10 mouse cellular contexts compared by ENCODE assay signal in genomic region chr7:113609027-113609705, GRCm38 (mm10).
DNase-seq lines count a peak whose midpoint lies in the region; ATAC-seq and TF ChIP-seq lines count a peak whose summit lies in the region.
"Had no signal": no experiment of that assay in that cellular context is flagged by ENCODE, and none has a peak within 500 bp of the region (broad histone marks: within the 10 kb centered on the region; RNA-seq: fewer than 3 reads in every experiment).

No protein-coding gene starts in this region.

- H3K4me3 ChIP-seq in CH12.LX (replicated peaks in 1 of 3; ENCODE audit: low read depth in 2 of 3, low read length in 2 of 3, poor library complexity in 1 of 3), result no peak overlapping the region
- H3K4me3 ChIP-seq in embryonic facial prominence, embryonic 10.5 days, result no peak overlapping the region
- no peak overlapping the region for H3K4me3 ChIP-seq in hindbrain, embryonic 11.5 days (ENCODE audit: low read depth, low read length)
- H3K4me3 ChIP-seq: erythroblast, embryonic 14.5 days; myocyte had no signal

- H3K4me1 ChIP-seq in CH12.LX (ENCODE audit: control insufficient read depth in 1 of 2, insufficient read depth in 2 of 2), result peaks cover 0 to 18% of the 10 kb centered on the region in 2 experiments; a peak in 2 of 4 replicates
- H3K4me1 ChIP-seq in embryonic facial prominence, embryonic 10.5 days, result peaks cover 6% of the 10 kb centered on the region; the same call in 1 of the 2 replicates
- no peaks in the 10 kb centered on the region for H3K4me1 ChIP-seq in hindbrain, embryonic 11.5 days (replicated peaks; ENCODE audit: control insufficient read depth, insufficient read depth, low read length)

- TF ChIP-seq EP300 in CH12.LX (IDR thresholded peaks at IDR 0.05; ENCODE audit: low read length), result peak; percentile 71

- H3K36me3 ChIP-seq in CH12.LX (replicated peaks in 1 of 2; ENCODE audit: control insufficient read depth in 1 of 2, insufficient read depth in 1 of 2, low read length in 1 of 2), result no peaks in the 10 kb centered on the region
- no peaks in the 10 kb centered on the region for H3K36me3 ChIP-seq in embryonic facial prominence, embryonic 10.5 days (replicated peaks)
- H3K36me3 ChIP-seq in hindbrain, embryonic 11.5 days (ENCODE audit: control insufficient read depth, insufficient read depth, low read length), result no peaks in the 10 kb centered on the region

- no peak overlapping the region for H3K9ac ChIP-seq in CH12.LX (ENCODE audit: insufficient read depth, low read depth)
- H3K9ac ChIP-seq in hindbrain, embryonic 11.5 days (ENCODE audit: low read depth, low read length), result no peak overlapping the region

- no peaks in the 10 kb centered on the region for H3K79me2 ChIP-seq in CH12.LX (replicated peaks; ENCODE audit: control insufficient read depth, extremely low read depth, insufficient read depth, poor library complexity, severe bottlenecking)

- TF ChIP-seq CTCF in CH12.LX (conservative IDR thresholded peaks at IDR 0.05 in 1 of 2, IDR thresholded peaks at IDR 0.05 in 1 of 2; ENCODE audit: low read depth in 2 of 2, low read length in 2 of 2), result peak in 1 of 2 experiments; percentile 76; a peak in 3 of 4 replicates

- peak; percentile 69 for TF ChIP-seq RAD21 in CH12.LX (IDR thresholded peaks at IDR 0.05; ENCODE audit: low read depth, low read length)

- dilution Hi-C loops in CH12.LX (cut with MboI; ENCODE audit: extremely low pct_ligation_motif_present, extremely low pct_unique_long_range_greater_than_20kb, low sequenced_read_pairs), result no loop called here

- DNase-seq in CH12.LX (ENCODE audit: extremely low read depth), result peak; percentile 73
- DNase-seq in T-cell, adult 2 months (ENCODE audit: low spot score), result peak; percentile 30
- peak; percentile 54 for DNase-seq in embryonic facial prominence, embryonic 10.5 days (ENCODE audit: low spot score)
- DNase-seq in hindbrain, embryonic 11.5 days (ENCODE audit: low spot score), result peak; percentile 77
- peak; percentile 66 for DNase-seq in layer of hippocampus, adult 9-10 months (ENCODE audit: low spot score)
- peak; percentile 39 for DNase-seq in right cerebral cortex, postnatal 4 days
- no peak for DNase-seq in ovary, postnatal 14 days (ENCODE audit: low spot score)

- H3K27me3 ChIP-seq in CH12.LX (replicated peaks), result no peaks in the 10 kb centered on the region
- no peaks in the 10 kb centered on the region for H3K27me3 ChIP-seq in embryonic facial prominence, embryonic 10.5 days (replicated peaks; ENCODE audit: low read depth, poor library complexity, severe bottlenecking)
- H3K27me3 ChIP-seq in hindbrain, embryonic 11.5 days (ENCODE audit: control insufficient read depth, insufficient read depth, low read length), result no peaks in the 10 kb centered on the region

- TF ChIP-seq POLR2A in CH12.LX (IDR thresholded peaks at IDR 0.05; ENCODE audit: low read depth, low read length), result no peak

- H3K27ac ChIP-seq in CH12.LX (ENCODE audit: insufficient read depth, low read depth), result no peak overlapping the region
- no peak overlapping the region for H3K27ac ChIP-seq in embryonic facial prominence, embryonic 10.5 days (replicated peaks)
- H3K27ac ChIP-seq in hindbrain, embryonic 11.5 days (ENCODE audit: low read depth, low read length), result no peak overlapping the region

- ATAC-seq in hindbrain, embryonic 11.5 days (ENCODE audit: low FRiP score), result no peak
- ATAC-seq in megakaryocyte progenitor cell, adult 5-6 weeks (replicated peaks; ENCODE audit: poor library complexity), result peak; percentile 71

- H3K4me2 ChIP-seq in CH12.LX (ENCODE audit: insufficient read depth, low read depth, poor library complexity, severe bottlenecking), result peak overlapping the region; percentile 43
- H3K4me2 ChIP-seq in hindbrain, embryonic 11.5 days (replicated peaks; ENCODE audit: low read depth, low read length), result no peak overlapping the region

- in situ Hi-C loops in CH12.LX (cut with MboI; ENCODE audit: low pct_ligation_motif_present, low pct_unique_long_range_greater_than_20kb, low sequenced_read_pairs), result loop anchor here (25.0 kb wide), 1 partner anchor 103 kb away; no protein-coding TSS in a partner anchor

- peaks cover 8% of the 10 kb centered on the region for H3K9me3 ChIP-seq in CH12.LX (replicated peaks; ENCODE audit: low read length)
- H3K9me3 ChIP-seq in embryonic facial prominence, embryonic 10.5 days, result no peaks in the 10 kb centered on the region
- H3K9me3 ChIP-seq in hindbrain, embryonic 11.5 days (ENCODE audit: control insufficient read depth, low read length), result no peaks in the 10 kb centered on the region

- WGBS in embryonic facial prominence, embryonic 10.5 days, result 24% methylated on average over 8 of the region's 8 CpGs
- WGBS in hindbrain, embryonic 11.5 days, result 23% methylated on average over 8 of the region's 8 CpGs

TF ChIP-seq in CH12.LX, 34 proteins besides CTCF, POLR2A, EP300 and RAD21:
- TF ChIP-seq ETS1 (conservative IDR thresholded peaks at IDR 0.05; ENCODE audit: low read depth, low read length) (no peak), MXI1 (IDR thresholded peaks at IDR 0.05; ENCODE audit: low read depth, low read length) (no peak), ELF1 (IDR thresholded peaks at IDR 0.05; ENCODE audit: low read depth, low read length) (no peak), GABPA (IDR thresholded peaks at IDR 0.05; ENCODE audit: insufficient replicate concordance, low read depth, low read length) (no peak), HCFC1 (IDR thresholded peaks at IDR 0.05; ENCODE audit: low read depth, low read length) (no peak), MAFK (IDR thresholded peaks at IDR 0.05; ENCODE audit: insufficient replicate concordance, low read length) (no peak), UBTF (IDR thresholded peaks at IDR 0.05; ENCODE audit: low read depth, low read length) (no peak), USF2 (conservative IDR thresholded peaks at IDR 0.05; ENCODE audit: low read depth, low read length) (no peak), PAX5 (IDR thresholded peaks at IDR 0.05; ENCODE audit: low read length) (no peak), BHLHE40 (IDR thresholded peaks at IDR 0.05; ENCODE audit: low read depth, low read length) (peak; percentile 22; the same call in 1 of the 2 replicates), USF1 (IDR thresholded peaks at IDR 0.05; ENCODE audit: low read depth, low read length) (no peak), TCF12 (IDR thresholded peaks at IDR 0.05; ENCODE audit: low read depth, low read length) (0 out of 2 replicates have a peak, but pooled peaks have one; percentile 27), NELFE (IDR thresholded peaks at IDR 0.05; ENCODE audit: low read depth, low read length) (no peak), JUN (IDR thresholded peaks at IDR 0.05; ENCODE audit: insufficient read depth, low read depth, low read length) (no peak), TBP (conservative IDR thresholded peaks at IDR 0.05; ENCODE audit: low read depth, low read length) (no peak), ZKSCAN1 (IDR thresholded peaks at IDR 0.05; ENCODE audit: borderline replicate concordance, low read depth, low read length) (no peak), CHD1 (IDR thresholded peaks at IDR 0.05; ENCODE audit: low read depth, low read length) (no peak), SMC3 (IDR thresholded peaks at IDR 0.05; ENCODE audit: low read depth, low read length) (peak; percentile 73), IRF4 (IDR thresholded peaks at IDR 0.05; ENCODE audit: low read depth, low read length) (peak; percentile 63), SIN3A (IDR thresholded peaks at IDR 0.05; ENCODE audit: low read length) (no peak), NRF1 (IDR thresholded peaks at IDR 0.05; ENCODE audit: low read depth, low read length) (no peak), MAZ (IDR thresholded peaks at IDR 0.05; ENCODE audit: low read depth, low read length) (peak; percentile 45; the same call in 1 of the 2 replicates), RCOR1 (conservative IDR thresholded peaks at IDR 0.05; ENCODE audit: low read depth, low read length) (no peak), JUND (conservative IDR thresholded peaks at IDR 0.05; ENCODE audit: low read depth, low read length) (peak; percentile 97), CHD2 (IDR thresholded peaks at IDR 0.05; ENCODE audit: low read length) (no peak), ZNF384 (IDR thresholded peaks at IDR 0.05; ENCODE audit: low read depth, low read length) (peak; percentile 96), MAX (IDR thresholded peaks at IDR 0.05; ENCODE audit: low read length) (no peak), MEF2A (IDR thresholded peaks at IDR 0.05; ENCODE audit: borderline replicate concordance, low read depth, low read length) (no peak), POLR2AphosphoS2 (IDR thresholded peaks at IDR 0.05; ENCODE audit: low read depth, low read length) (no peak), ZMIZ1 (IDR thresholded peaks at IDR 0.05; ENCODE audit: low read depth, low read length) (no peak), E2F4 (IDR thresholded peaks at IDR 0.05; ENCODE audit: insufficient replicate concordance, low read depth, low read length) (no peak), MYC (IDR thresholded peaks at IDR 0.05; ENCODE audit: low read depth, low read length) (0 out of 2 replicates have a peak, but pooled peaks have one; percentile 25), KAT2A (IDR thresholded peaks at IDR 0.05; ENCODE audit: insufficient replicate concordance, low read length) (no peak), ZC3H11A (IDR thresholded peaks at IDR 0.05; ENCODE audit: low read depth, low read length) (no peak)
